Mouse (Mus musculus) liver, embryonic 14.5 days (tissue): ENCODE data around the gene Izumo1r.

Source experiments
- CTCF ChIP-seq: IDR thresholded peaks from 2 replicates; pipeline ENCODE4 v1.5.1; 2016; ENCODE audit warnings: antibody characterized with exemption, low read depth, control low read depth
- EP300 ChIP-seq: IDR thresholded peaks from 2 replicates; pipeline ENCODE4 v1.6.1; 2016; ENCODE audit warnings: antibody characterized with exemption, low read depth

- TF ChIP-seq CTCF, result no peak
- TF ChIP-seq EP300, result no peak
Measured at GRCm38 (mm10) chr9:14868326-14868725, 35.4 kb downstream of the Izumo1r start.
